Mouse (Mus musculus) embryonic facial prominence, embryonic 11.5 days (tissue): Measurements from ENCODE around the gene Vps51. TPM values are rescaled to one million over a fixed set of nuclear protein-coding genes. Genes with fewer than 3 reads are reported as not detected.

Source experiments
- ATAC-seq: fragments of 200-750 bp; cut with Nextera tagmentation; replicated peaks from 2 replicates; pipeline ENCODE4 v1.8.0; 2017; ENCODE audit warnings: low read depth; ENCODE audit not compliant: insufficient number of reproducible peaks, low FRiP score, low TSS enrichment
- DNase-seq: peaks from one replicate; pipeline ENCODE4 v3.0.0-alpha.2; 2015; ENCODE audit warnings: low spot score
- H3K27ac ChIP-seq: fragments of 300-500 bp; sonication (generic); replicated peaks from 2 replicates; pipeline ENCODE4 v1.5.1; 2014; ENCODE audit warnings: mild to moderate bottlenecking, low read depth, low read length, control low read depth
- H3K27me3 ChIP-seq: fragments of 300-500 bp; sonication (generic); 2 replicates; pipeline ENCODE4 v1.6.1; 2014; ENCODE audit warnings: mild to moderate bottlenecking, low read length, moderate library complexity, mixed read lengths; ENCODE audit not compliant: control insufficient read depth, insufficient read depth
- H3K36me3 ChIP-seq: fragments of 300-500 bp; sonication (generic); replicated peaks from 2 replicates; pipeline ENCODE4 v1.6.1; 2014; ENCODE audit warnings: low read depth, mild to moderate bottlenecking, low read length, moderate library complexity, mixed read lengths; ENCODE audit not compliant: control insufficient read depth, insufficient read depth
- H3K4me1 ChIP-seq: fragments of 300-500 bp; sonication (generic); 2 replicates; pipeline ENCODE4 v1.6.1; 2014; ENCODE audit warnings: low read length, mixed read lengths; ENCODE audit not compliant: control insufficient read depth, insufficient read depth
- H3K4me2 ChIP-seq: fragments of 300-500 bp; sonication (generic); 2 replicates; pipeline ENCODE4 v1.6.1; 2014; ENCODE audit warnings: low read depth, mild to moderate bottlenecking, control low read depth, low read length, moderate library complexity
- H3K4me3 ChIP-seq: fragments of 300-500 bp; sonication (generic); 2 replicates; pipeline ENCODE4 v1.5.1; 2014; ENCODE audit warnings: low read depth, low read length, control low read depth
- H3K9ac ChIP-seq: fragments of 300-500 bp; sonication (generic); replicated peaks from 2 replicates; pipeline ENCODE4 v1.6.1; 2014; ENCODE audit warnings: mild to moderate bottlenecking, control low read depth, low read length
- H3K9me3 ChIP-seq: fragments of 300-500 bp; sonication (generic); replicated peaks from 2 replicates; pipeline ENCODE4 v1.6.1; 2016; ENCODE audit warnings: mild to moderate bottlenecking, low read length, inconsistent platforms, mixed read lengths; ENCODE audit not compliant: control insufficient read depth
- WGBS: fragments of 180-500 bp; shearing (Covaris S2); extraction: QIAGEN DNeasy Blood & Tissue Kit; methylation state at CpG from one replicate; pipeline ENCODE4 v1.1.7; 2014; 5-methylcytosine and 5-hydroxymethylcytosine counted together
- polyA plus RNA-seq: library from polyadenylated mRNA; unstranded; fragments of >200 nt; fragmentation: Nextera tagmentation; extraction: Ambion mirVana; gene quantifications from 2 replicates; pipeline ENCODE4 v1.2.1, GENCODE M21; 2014

The Vps51 gene
- polyA plus RNA-seq: 41.1 and 44.4 TPM in 2 replicates

GRCm38 (mm10) chr19:6076564-6077393 lies at the start of gene Vps51:
Vps51 (minus strand) TSS chr19:6077231.
- H3K36me3 ChIP-seq: no peaks in the 10 kb centered on the region; the same call in 1 of the 2 replicates
- H3K27ac ChIP-seq: peak within 1 kb of the TSS; percentile 53; the same call in 1 of the 2 replicates
- no peaks in the 10 kb centered on the region for H3K27me3 ChIP-seq

DNA sequence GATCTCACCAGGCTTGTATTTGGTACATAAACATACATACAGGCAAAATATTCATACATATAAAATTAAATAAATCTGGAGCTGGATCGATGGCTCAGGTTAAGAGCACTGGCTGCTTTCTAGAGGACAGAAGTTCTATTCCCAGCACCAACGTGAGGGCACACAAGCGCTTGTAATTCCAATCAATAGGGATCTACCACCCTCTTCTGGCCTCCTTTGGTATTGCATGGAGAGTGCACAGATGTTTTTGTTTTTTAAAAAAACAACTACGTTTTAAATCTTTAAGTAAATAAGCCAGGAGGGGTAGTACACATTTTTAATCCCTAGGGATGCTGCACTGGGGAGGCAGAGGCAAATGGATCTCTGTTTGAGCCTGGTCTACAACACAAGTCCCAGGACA lies 49.3 kb upstream of the Vps51 start:
- Histone ChIP-seq H3K9ac (no peak overlapping the region), H3K27ac (no peak overlapping the region), H3K9me3 (no peaks in the 10 kb centered on the region), H3K4me2 (no peak overlapping the region), H3K36me3 (no peaks in the 10 kb centered on the region), H3K4me1 (no peaks in the 10 kb centered on the region), H3K4me3 (no peak overlapping the region), H3K27me3 (no peaks in the 10 kb centered on the region)
- ATAC-seq (no peak), DNase-seq (peak; percentile 78)
- WGBS: 19% methylated on average over 4 of the region's 4 CpGs

More at GRCm38 (mm10) chr19:6076564-6077393, at the start of gene Vps51:
- Histone ChIP-seq H3K4me2 (peak within 1 kb of the TSS; percentile 77), H3K9me3 (no peaks in the 10 kb centered on the region), H3K9ac (peak within 1 kb of the TSS; percentile 86), H3K4me1 (no peaks in the 10 kb centered on the region), H3K4me3 (peak within 1 kb of the TSS; percentile 72)
- DNase-seq: peak; percentile 93
- peak; percentile 71 for ATAC-seq
- under 1% methylated on average over 33 of the region's 33 CpGs for WGBS

DNA sequence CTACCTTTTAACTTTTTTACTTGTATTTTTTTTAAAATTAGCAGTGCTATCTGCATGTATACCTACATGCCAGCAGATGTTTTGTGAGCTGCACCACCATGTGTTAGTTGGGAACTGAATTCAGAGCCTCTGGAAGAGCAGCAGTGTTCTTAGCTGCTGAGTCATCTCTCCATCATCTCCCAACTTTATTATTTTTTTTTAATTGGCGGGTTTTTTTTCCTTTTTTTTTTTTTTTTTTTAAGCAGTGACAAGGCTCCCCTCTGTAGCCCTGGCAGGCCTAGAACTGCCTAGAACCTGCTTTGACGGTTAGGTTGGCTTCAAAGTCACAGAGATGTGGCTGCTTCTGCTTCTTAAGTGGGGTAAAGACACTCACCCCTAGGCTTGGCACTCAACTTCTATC lies 47.9 kb upstream of the Vps51 start:
- Histone ChIP-seq H3K27me3 (no peaks in the 10 kb centered on the region), H3K9me3 (no peaks in the 10 kb centered on the region), H3K36me3 (no peaks in the 10 kb centered on the region), H3K4me3 (no peak overlapping the region), H3K9ac (no peak overlapping the region), H3K27ac (no peak overlapping the region), H3K4me1 (no peaks in the 10 kb centered on the region), H3K4me2 (no peak overlapping the region)
- DNase-seq: no peak
- 74% methylated on average over 2 of the region's 2 CpGs for WGBS
- no peak for ATAC-seq

DNA sequence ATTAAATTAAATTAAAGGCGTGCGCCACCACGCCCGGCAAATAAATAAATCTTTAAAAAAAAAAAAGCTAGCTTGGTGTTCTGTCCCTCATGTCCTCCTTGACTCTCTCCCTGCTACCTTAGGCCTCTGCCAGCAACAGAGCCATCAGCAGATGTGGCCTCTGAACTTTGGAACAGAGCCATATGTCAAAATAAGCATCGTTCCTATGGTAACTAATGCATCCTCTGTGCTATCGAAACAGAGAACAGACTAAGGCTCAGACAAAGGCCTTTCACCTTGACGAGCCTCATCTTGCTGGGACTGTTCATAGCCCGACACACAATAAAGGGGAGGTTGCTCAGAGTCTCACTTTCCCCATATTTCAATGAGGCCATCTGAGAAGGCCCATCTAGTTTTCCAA lies 46.3 kb upstream of the Vps51 start:
- no peaks in the 10 kb centered on the region for H3K9me3 ChIP-seq
- no peak overlapping the region for H3K9ac ChIP-seq
- H3K27me3 ChIP-seq: no peaks in the 10 kb centered on the region
- H3K36me3 ChIP-seq: no peaks in the 10 kb centered on the region
- DNase-seq (peak; percentile 69), ATAC-seq (no peak)
- no peaks in the 10 kb centered on the region for H3K4me1 ChIP-seq
- no peak overlapping the region for H3K4me2 ChIP-seq
- no peak overlapping the region for H3K27ac ChIP-seq
- WGBS: 52% methylated on average over 8 of the region's 8 CpGs
- H3K4me3 ChIP-seq: no peak overlapping the region

DNA sequence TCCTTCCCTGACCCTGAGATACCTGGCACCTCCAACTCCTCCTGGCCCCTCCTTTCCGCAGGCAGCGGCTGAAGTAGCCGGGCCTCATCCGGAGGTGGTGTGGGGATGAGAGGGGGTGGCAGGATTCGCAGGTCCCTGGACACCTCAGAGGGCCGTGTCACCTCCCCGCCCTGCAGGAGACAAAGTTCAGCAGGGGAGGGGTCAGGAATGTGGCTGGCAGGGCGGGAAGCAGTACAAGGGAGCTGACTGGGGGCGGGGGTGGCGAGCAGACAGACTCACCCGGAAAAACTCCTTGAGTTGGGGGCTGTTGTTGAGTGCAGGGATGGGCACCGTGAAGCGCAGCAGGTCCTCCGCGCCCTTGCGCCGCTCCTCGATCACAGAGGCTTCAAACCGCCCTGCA lies 44.7 kb upstream of the Vps51 start:
- Histone ChIP-seq H3K36me3 (no peaks in the 10 kb centered on the region), H3K4me2 (no peak overlapping the region), H3K27me3 (no peaks in the 10 kb centered on the region), H3K9ac (peak overlapping the region; percentile 18), H3K4me1 (no peaks in the 10 kb centered on the region), H3K9me3 (no peaks in the 10 kb centered on the region), H3K27ac (no peak overlapping the region), H3K4me3 (no peak overlapping the region)
- no peak for DNase-seq
- no peak for ATAC-seq
- 26% methylated on average over 19 of the region's 19 CpGs for WGBS

- peak overlapping the region; percentile 87 for H3K4me3 ChIP-seq
- H3K4me2 ChIP-seq: peak overlapping the region; percentile 86
- DNase-seq (peak; percentile 31), ATAC-seq (peak; percentile 50)
- H3K27me3 ChIP-seq: no peaks in the 10 kb centered on the region
- H3K27ac ChIP-seq: no peak overlapping the region
- peaks cover 12% of the 10 kb centered on the region for H3K36me3 ChIP-seq
- no peaks in the 10 kb centered on the region for H3K9me3 ChIP-seq
- peak overlapping the region; percentile 93 for H3K9ac ChIP-seq
- H3K4me1 ChIP-seq: no peaks in the 10 kb centered on the region
- WGBS: 1% methylated on average over 8 of the region's 8 CpGs
These were observed 41.7 kb upstream of the Vps51 start for GRCm38 (mm10) chr19:6118677-6119185.

GRCm38 (mm10) chr19:6117986-6118676 lies 41.1 kb upstream of the Vps51 start, which contains the start of gene Sac3d1:
Sac3d1 (minus strand) TSS chr19:6118650.
- ATAC-seq (peak; percentile 76), DNase-seq (peak; percentile 97)
- peak within 1 kb of the TSS; percentile 94 for H3K27ac ChIP-seq
- H3K36me3 ChIP-seq: peaks cover 12% of the 10 kb centered on the region
- H3K4me2 ChIP-seq: peak within 1 kb of the TSS; percentile 86
- no peaks in the 10 kb centered on the region for H3K4me1 ChIP-seq
- under 1% methylated on average over 77 of the region's 77 CpGs for WGBS
- H3K4me3 ChIP-seq: peak within 1 kb of the TSS; percentile 87
- H3K9me3 ChIP-seq: no peaks in the 10 kb centered on the region
- no peaks in the 10 kb centered on the region for H3K27me3 ChIP-seq
- H3K9ac ChIP-seq: peak within 1 kb of the TSS; percentile 93
